Mouse (Mus musculus) erythroblast, embryonic 14.5 days (primary cell): ENCODE measurements around the gene Ppa1. TPM values are rescaled to one million over a fixed set of nuclear protein-coding genes. Genes with fewer than 3 reads are reported as not detected.

Experiments
- H3K27me3 ChIP-seq: 2 replicates; pipeline ENCODE4 v1.6.1; 2012; ENCODE audit warnings: inconsistent platforms; ENCODE audit not compliant: control insufficient read depth
- H3K36me3 ChIP-seq: 2 replicates; pipeline ENCODE4 v1.6.1; 2012; ENCODE audit warnings: mild to moderate bottlenecking, inconsistent platforms; ENCODE audit not compliant: control insufficient read depth
- H3K4me1 ChIP-seq: 2 replicates; pipeline ENCODE4 v1.6.1; 2012; ENCODE audit warnings: inconsistent platforms; ENCODE audit not compliant: control insufficient read depth
- H3K4me3 ChIP-seq: replicated peaks from 2 replicates; pipeline ENCODE3; 2012; ENCODE audit warnings: moderate library complexity, mild to moderate bottlenecking, inconsistent platforms
- H3K9me3 ChIP-seq: 2 replicates; pipeline ENCODE4 v1.6.1; 2012; ENCODE audit warnings: low read length, inconsistent platforms, mixed read lengths; ENCODE audit not compliant: control insufficient read depth
- GATA1 ChIP-seq: IDR thresholded peaks from 2 replicates; pipeline ENCODE4 v1.6.1; 2012; ENCODE audit warnings: low read length, inconsistent platforms, mixed read lengths
- TAL1 ChIP-seq: IDR thresholded peaks from 3 replicates; pipeline ENCODE4 v1.6.1; 2012; ENCODE audit warnings: low read length, inconsistent platforms, mixed read lengths
- polyA plus RNA-seq: library from polyadenylated mRNA; stranded (reverse); fragments of >175 nt; gene quantifications from 2 replicates; pipeline ENCODE4 v1.2.3, GENCODE M21; 2012

The Ppa1 gene
- polyA plus RNA-seq, 1 experiment: 2.1 TPM

DNA sequence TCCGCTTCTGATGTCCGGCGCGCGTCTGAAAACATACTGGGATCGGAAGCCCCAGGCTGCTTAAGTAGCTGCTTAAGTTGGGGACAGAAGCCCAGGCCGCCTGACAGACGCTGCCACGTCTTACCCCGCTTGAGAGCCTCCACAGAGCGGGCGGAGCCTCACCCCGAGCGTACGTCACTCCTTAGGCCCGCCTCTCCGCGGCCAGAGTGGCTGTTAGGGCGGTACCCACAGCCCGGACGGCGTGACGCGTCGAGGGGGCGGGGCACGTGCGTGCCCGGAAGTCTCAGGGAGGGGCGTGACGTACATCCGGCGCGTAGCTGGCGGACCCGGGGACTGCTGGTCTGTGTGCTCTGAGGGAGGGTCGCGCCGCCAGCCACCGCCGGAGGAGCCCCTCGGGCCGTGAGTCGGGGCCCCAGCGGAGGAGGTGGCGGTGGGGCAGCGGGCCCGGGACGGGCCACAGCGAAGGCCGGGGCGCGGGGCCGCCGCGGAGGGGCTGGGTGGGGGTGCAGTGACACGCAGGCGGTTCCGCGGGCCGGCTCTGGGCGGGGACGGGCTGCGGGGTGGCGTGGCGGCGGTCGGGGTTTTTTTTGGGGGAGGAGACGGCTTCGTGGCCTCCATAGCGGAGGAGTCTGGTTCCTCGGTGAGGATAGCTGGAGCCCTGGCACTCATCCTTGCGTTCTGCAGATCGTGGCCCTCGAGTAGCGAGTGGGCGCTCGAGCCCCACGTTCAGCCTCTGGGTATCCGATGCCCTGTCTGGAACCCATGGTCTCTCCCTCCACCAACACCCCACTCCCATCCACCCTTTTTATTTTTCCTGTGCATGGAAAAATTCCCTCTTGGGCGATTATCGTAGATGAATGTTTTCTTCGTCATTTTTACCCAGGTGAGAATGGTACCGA, 31.9 kb downstream of the Ppa1 start, which contains the start of gene Sar1a:
Gene Sar1a, plus strand, starts transcription at position 285 of the 899 bp plus-strand sequence.
- H3K27me3 ChIP-seq: no peaks in the 10 kb centered on the region
- H3K9me3 ChIP-seq: no peaks in the 10 kb centered on the region
- peaks cover 40% of the 10 kb centered on the region for H3K4me1 ChIP-seq
- peaks cover 27% of the 10 kb centered on the region for H3K36me3 ChIP-seq
- H3K4me3 ChIP-seq: peak within 1 kb of the TSS; percentile 78
- TF ChIP-seq TAL1 (no peak), GATA1 (no peak)

DNA sequence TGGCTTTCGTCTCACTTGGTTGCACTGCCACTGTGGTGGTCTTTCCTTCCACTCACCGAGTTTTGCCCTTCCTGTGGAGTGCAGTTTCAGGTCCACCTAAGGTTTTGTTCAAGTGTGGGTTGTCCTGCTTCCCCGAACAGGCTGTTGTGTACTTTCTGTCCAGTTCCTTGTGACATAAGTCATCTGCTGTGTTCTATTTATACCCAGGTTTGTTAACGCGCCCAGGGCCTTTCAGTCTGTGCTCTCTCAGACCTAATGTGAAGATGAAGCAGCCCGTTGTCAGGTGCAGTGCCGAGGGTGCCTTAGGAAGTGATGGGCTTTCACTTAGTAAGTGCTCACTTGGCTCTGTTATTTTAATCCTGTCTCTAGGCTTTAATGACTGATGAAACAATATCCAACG, 41.1 kb downstream of the Ppa1 start:
- peaks cover 94% of the 10 kb centered on the region for H3K36me3 ChIP-seq
- no peaks in the 10 kb centered on the region for H3K4me1 ChIP-seq
- no peak overlapping the region for H3K4me3 ChIP-seq
- no peaks in the 10 kb centered on the region for H3K9me3 ChIP-seq
- H3K27me3 ChIP-seq: no peaks in the 10 kb centered on the region
- TF ChIP-seq TAL1 (no peak), GATA1 (no peak)

DNA sequence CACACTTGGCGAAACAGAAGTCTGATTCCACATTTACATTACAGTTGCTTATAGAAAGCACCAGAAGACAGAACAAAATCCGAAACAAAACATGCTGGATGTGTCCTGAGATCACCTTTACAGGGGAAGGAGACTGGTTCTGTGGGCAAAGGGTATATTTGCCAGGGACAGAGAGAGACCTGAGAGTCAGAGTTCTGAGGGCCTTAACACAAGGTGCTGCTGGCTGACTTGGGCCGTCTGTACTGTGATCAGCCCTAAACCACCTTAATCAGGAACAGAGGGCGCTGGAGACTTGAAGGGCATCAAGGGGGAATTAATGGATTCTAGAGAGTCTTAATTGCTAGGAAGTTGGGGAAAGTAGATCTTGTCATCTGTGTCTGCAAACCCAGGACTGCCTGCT, 45.2 kb downstream of the Ppa1 start:
- no peaks in the 10 kb centered on the region for H3K27me3 ChIP-seq
- no peak overlapping the region for H3K4me3 ChIP-seq
- no peaks in the 10 kb centered on the region for H3K9me3 ChIP-seq
- no peak for TF ChIP-seq TAL1
- TF ChIP-seq GATA1: no peak
- H3K4me1 ChIP-seq: peaks cover 35% of the 10 kb centered on the region
- peaks cover 67% of the 10 kb centered on the region for H3K36me3 ChIP-seq

DNA sequence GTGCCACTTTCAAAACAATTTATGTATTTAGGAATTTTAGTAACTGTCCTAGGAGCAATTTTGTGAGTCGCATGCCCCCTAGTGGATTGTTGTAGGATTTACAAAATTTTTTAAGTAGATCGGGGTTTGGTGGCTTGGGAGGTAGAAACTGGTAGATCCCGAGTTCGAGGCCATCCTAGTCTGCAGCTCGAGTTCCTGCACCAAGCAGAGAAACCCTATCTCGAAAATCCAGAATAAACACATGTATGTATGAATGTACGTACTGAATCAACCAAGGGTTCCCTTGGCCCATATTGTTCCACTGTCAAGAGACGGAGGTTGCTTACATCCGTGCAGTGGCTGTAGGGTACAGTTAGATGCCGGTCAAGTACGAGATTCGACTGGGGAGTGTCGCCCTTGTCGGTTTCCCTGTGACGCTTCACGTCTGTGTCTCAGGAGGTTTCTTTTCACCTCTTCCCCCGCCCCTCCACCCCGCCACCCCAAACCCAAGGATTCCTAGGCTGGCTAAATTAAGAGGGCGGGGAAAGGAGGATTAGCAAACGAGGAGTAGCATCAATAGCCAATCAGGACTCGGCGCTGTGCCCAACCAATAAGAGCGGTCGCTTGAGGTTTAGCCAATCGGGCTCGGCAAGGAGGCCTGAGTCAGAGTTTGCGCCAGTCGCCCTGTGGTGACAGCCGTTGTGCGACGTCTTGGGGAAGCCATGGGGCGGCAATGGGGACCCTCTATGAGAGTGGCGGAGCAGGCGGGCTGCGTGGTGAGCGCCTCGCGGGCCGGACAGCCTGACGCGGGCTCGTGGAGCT, 46.7 kb downstream of the Ppa1 start, which contains the start of gene Tysnd1:
Gene Tysnd1, plus strand, starts transcription at position 645 of the 801 bp plus-strand sequence.
- H3K4me3 ChIP-seq: peak within 1 kb of the TSS; percentile 73
- no peaks in the 10 kb centered on the region for H3K9me3 ChIP-seq
- H3K27me3 ChIP-seq: no peaks in the 10 kb centered on the region
- H3K4me1 ChIP-seq: peaks cover 38% of the 10 kb centered on the region
- TF ChIP-seq TAL1 (no peak), GATA1 (no peak)
- H3K36me3 ChIP-seq: peaks cover 65% of the 10 kb centered on the region

DNA sequence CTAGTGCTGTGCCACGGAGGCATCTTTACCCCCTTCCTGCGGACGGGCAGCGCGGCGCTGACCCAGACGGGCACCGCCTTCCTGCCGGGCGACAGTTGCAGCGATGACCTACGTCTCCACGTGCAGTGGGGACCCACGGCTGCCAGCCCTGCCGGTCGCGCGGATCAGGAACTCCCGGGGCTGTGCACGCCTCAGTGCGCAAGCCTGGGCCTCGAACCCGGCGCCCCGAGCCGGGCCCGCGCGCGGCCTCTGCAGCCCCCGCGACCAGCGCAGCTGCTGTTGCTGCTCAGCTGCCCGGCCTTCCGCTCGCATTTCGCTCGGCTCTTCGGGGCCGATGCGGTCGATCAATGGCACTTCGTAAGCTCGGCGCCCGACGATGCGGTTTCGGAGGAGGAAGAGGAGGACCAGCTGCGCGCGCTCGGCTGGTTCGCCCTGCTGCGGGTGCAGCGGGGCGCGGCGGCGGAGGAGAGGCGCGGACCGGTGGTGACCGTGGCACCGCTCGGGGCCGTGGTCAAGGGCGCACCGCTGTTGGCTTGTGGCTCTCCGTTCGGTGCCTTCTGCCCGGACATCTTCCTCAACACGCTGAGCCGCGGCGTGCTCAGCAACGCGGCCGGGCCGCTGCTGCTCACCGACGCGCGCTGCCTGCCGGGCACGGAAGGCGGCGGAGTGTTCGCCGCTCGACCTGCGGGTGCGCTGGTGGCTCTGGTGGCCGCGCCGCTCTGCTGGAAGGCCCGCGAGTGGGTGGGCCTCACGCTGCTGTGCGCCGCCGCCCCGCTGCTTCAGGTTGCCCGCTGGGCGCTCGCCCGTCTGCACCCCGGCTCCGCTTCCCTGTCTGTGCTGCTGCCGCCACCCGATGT, 47.6 kb downstream of the Ppa1 start:
- Histone ChIP-seq H3K4me3 (peak overlapping the region; percentile 73), H3K27me3 (no peaks in the 10 kb centered on the region), H3K4me1 (peaks cover 38% of the 10 kb centered on the region), H3K36me3 (peaks cover 58% of the 10 kb centered on the region), H3K9me3 (no peaks in the 10 kb centered on the region)
- TF ChIP-seq TAL1: no peak
- TF ChIP-seq GATA1: no peak

DNA sequence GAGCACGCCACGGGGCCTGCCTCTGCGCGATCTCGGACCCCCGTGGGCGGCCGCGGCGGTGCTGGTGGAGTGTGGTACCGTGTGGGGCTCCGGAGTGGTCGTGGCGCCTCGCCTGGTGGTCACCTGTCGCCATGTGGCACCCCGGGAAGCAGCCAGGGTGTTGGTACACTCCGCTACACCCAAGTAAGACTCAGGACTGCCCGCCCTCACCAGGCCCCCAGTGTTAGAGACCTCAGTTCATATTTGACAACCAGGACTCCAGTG, 48.1 kb downstream of the Ppa1 start:
- H3K4me1 ChIP-seq: peaks cover 38% of the 10 kb centered on the region
- H3K27me3 ChIP-seq: no peaks in the 10 kb centered on the region
- peak overlapping the region; percentile 73 for H3K4me3 ChIP-seq
- H3K36me3 ChIP-seq: peaks cover 56% of the 10 kb centered on the region
- no peaks in the 10 kb centered on the region for H3K9me3 ChIP-seq
- TF ChIP-seq GATA1 (no peak), TAL1 (no peak)

DNA sequence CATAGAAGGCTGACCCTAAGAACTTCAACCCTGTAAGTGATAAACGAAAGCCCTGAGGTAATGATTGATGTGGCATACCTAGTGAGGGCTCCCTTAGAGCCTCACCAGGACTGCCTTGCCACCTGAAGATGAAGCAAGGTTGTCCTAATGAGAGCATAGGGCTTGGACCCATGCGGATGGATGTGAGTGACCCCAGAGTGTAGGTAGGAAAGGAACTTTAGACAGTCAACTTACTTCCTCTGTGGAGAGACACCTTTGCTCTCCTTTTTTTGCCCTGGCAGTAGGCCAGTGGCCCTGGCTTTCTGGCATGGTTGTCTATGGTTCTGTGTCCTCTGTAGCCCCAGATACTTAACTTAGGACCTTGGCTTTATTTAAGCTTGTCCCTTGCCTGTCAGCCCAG, 48.7 kb downstream of the Ppa1 start:
- peaks cover 56% of the 10 kb centered on the region for H3K36me3 ChIP-seq
- H3K4me3 ChIP-seq: peak overlapping the region; percentile 73
- H3K9me3 ChIP-seq: no peaks in the 10 kb centered on the region

DNA sequence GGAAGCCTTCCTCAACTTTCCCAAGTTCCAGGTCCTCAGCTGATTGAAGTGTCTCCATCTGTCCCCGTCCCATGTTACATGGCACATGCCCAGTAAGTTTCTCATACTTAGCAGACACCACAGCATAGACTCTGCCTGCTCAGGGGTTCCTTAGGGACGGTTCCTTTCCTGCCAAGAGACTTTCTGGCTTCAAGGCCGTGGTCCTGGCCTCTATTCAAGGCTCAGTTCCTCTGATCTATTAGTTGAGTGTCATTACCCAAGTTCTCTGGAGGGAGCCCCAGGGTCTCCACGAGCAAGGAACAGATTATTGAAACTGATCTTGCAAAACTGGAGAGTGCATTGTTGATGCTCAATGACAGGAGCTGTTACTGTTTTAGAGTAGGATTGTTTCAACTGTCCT, 56.3 kb downstream of the Ppa1 start:
- Histone ChIP-seq H3K4me3 (no peak overlapping the region), H3K9me3 (no peaks in the 10 kb centered on the region), H3K36me3 (peaks cover 27% of the 10 kb centered on the region), H3K27me3 (no peaks in the 10 kb centered on the region), H3K4me1 (peaks cover 3% of the 10 kb centered on the region; the same call in 1 of the 2 replicates)
- TF ChIP-seq GATA1: no peak
- TF ChIP-seq TAL1: no peak

More for the DNA sequence above, 48.7 kb downstream of the Ppa1 start:
- no peaks in the 10 kb centered on the region for H3K27me3 ChIP-seq
- TF ChIP-seq TAL1 (no peak), GATA1 (no peak)
- peaks cover 38% of the 10 kb centered on the region for H3K4me1 ChIP-seq
